Mouse (Mus musculus) megakaryocyte progenitor cell, adult 5-6 weeks (primary cell): Measurements from ENCODE around the gene Nfkbie. TPM values are rescaled to one million over a fixed set of nuclear protein-coding genes. Genes with fewer than 3 reads are reported as not detected.
A peak's percentile ranks its signal among the peaks of the same experiment; 100 is the strongest.

Source experiments
- ATAC-seq: replicated peaks from 2 replicates; pipeline ENCODE4 v1.8.0; 2016; ENCODE audit warnings: mild to moderate bottlenecking, moderate TSS enrichment, inconsistent platforms; ENCODE audit not compliant: poor library complexity
- total RNA-seq, 2 experiments: library from RNA; stranded (forward) in 1 of 2; stranded (reverse) in 1 of 2; fragments of 157-497, 149-512 nt in 1 of 2; fragments of 200-1000 nt in 1 of 2; gene quantifications; 2 replicates each; pipeline versions ENCODE4 v1.2.3 to v1.2.4; 2015 to 2017

Gene Nfkbie
- total RNA-seq, 2 experiments from 2014 or later = 5.7 to 9.5 TPM

GRCm38 (mm10) chr17:45557998-45558862 is 2.7 kb downstream of the Nfkbie start:
- no peak for ATAC-seq

GRCm38 (mm10) chr17:45559732-45560525 is 4.4 kb downstream of the Nfkbie start:
- ATAC-seq = no peak

- no peak for ATAC-seq
These were observed 7.7 kb downstream of the Nfkbie start for GRCm38 (mm10) chr17:45563216-45563615.

- peak; percentile 83 for ATAC-seq
These were observed 8.4 kb downstream of the Nfkbie start, which contains the start of gene Slc35b2 for GRCm38 (mm10) chr17:45563655-45564530. TSS of gene Slc35b2 (plus strand) at chr17:45563874.

GRCm38 (mm10) chr17:45564531-45565084 is 9.1 kb downstream of the Nfkbie start:
- no peak; the same call in 1 of the 2 replicates for ATAC-seq

GRCm38 (mm10) chr17:45565103-45565502 is 9.6 kb downstream of the Nfkbie start:
- ATAC-seq = no peak

- no peak for ATAC-seq
These were observed 10.5 kb downstream of the Nfkbie start for GRCm38 (mm10) chr17:45566031-45566359.

GRCm38 (mm10) chr17:45566360-45567161 is 11.1 kb downstream of the Nfkbie start:
- ATAC-seq = peak; percentile 5; the same call in 1 of the 2 replicates

GRCm38 (mm10) chr17:45567162-45567601 is 11.7 kb downstream of the Nfkbie start:
- ATAC-seq = peak; percentile 11; the same call in 1 of the 2 replicates

- ATAC-seq = no peak
These were observed 13.5 kb downstream of the Nfkbie start for GRCm38 (mm10) chr17:45568990-45569389.

GRCm38 (mm10) chr17:45569999-45570398 is 14.5 kb downstream of the Nfkbie start:
- no peak for ATAC-seq

GRCm38 (mm10) chr17:45572103-45573086 is 16.9 kb downstream of the Nfkbie start:
- ATAC-seq = peak; percentile 38

GRCm38 (mm10) chr17:45573087-45573779 is 17.7 kb downstream of the Nfkbie start, which contains the start of gene Hsp90ab1:
TSS of gene Hsp90ab1 (minus strand) at chr17:45573271.
- peak; percentile 65 for ATAC-seq

GRCm38 (mm10) chr17:45573780-45574123 is 18.2 kb downstream of the Nfkbie start:
- peak; percentile 59 for ATAC-seq

- ATAC-seq = peak; percentile 21
These were observed 18.7 kb downstream of the Nfkbie start for GRCm38 (mm10) chr17:45574129-45574761.

GRCm38 (mm10) chr17:45575123-45575897 is 19.8 kb downstream of the Nfkbie start:
- ATAC-seq = no peak
